Mouse (Mus musculus): ENCODE data around the gene BC003965.

The BC003965 gene

DNA sequence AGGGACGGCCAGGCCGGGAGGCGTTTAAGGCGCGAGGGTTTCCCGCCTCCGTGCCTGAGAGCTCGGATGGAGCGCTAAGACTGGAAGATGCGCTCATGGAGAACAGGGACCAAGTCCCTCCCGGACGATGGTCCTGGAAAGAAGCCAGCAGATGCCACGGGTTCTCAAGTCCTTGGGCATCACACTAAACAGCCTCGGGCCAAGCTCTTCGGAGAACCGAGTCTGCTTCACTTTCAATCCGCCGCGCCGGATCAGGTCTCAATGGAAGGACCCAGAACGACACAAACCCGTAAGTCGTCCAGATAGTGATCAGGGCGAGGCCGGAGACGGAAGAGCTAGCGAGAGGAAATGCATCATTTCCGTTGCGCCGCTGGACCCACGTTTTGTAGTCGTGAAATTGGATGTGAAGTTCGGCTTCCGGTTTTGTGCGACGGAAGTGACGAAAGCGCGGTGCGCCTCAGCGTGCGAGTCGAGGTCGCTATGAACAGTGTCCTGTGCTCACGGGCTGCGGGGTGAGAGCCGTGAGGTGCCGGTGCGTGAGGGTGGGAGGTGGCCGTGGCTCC, at the start of gene BC003965:
TSS of gene BC003965 (plus strand) at position 426 of the 563 bp plus-strand sequence.
- CTCF ChIA-PET, result no interaction called here

DNA sequence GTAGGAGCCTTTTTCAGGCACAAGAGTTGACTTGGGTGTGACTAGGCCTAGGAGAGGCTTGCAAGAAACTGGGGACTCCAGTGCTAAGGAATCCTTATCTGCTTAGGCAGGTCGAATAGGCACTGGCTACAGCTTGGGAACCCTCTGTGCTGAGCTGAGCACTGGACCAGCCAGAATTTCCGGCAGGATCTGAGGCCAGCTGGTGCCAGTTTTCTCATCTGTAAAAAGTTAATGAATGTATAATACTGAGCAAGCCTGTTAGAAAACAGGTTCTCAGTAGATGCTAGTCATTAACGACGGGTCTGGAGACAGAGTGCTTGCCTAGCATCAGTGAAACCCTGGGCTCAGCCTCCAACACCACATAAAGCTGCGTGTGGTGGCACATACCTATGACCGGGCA, 48.7 kb upstream of the BC003965 start:
- CTCF ChIA-PET, result no interaction called here

- CTCF ChIA-PET, result no interaction called here
These were observed 45.6 kb upstream of the BC003965 start for GRCm38 (mm10) chr17:25138803-25139202.

DNA sequence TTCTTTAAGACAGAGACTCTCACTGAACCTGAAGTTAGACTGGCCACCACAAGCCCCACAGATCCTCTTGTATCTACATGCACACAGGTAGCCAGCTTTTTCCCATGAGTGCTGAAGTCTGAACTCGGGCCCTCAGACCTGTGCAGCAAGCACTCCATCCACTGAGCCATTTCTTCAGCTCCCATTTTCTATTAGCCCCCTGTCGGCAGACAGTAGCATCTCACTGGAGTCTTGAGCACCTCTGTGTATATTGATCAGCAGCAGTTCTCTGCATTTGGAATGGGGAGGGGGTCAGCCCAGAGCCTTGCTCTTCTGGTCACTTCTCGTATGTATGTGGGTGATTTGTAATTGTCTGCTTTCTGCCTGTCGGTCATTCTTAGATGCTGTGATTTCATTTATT, 44.4 kb upstream of the BC003965 start:
- CTCF ChIA-PET, result no interaction called here

DNA sequence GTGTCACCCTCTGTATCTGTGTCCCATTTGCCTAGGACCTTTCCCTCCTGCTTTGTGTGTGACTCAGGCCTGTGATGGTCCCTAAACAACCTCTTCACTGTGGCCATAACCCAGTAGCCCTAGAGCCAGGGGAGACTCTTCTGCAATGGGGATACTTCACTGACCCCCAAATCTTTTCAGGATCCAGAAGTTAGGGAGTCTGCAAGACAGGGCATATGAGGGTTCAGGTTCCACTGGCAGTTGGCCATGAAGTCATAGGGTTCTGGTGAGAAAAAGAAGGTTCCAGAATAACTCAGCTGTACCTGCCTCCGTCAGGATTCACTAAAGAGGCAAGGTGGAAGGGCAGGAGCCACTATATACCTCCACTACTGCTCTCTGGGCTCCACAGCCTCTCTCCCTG, 22.2 kb upstream of the BC003965 start, which contains the start of gene Ccdc154:
TSS of gene Ccdc154 (plus strand) at position 301 of the 400 bp plus-strand sequence.
- CTCF ChIA-PET, result no interaction called here

- CTCF ChIA-PET, result no interaction called here
These were observed 21.0 kb upstream of the BC003965 start for GRCm38 (mm10) chr17:25163387-25163786.

- CTCF ChIA-PET, result no interaction called here
These were observed 19.6 kb upstream of the BC003965 start for GRCm38 (mm10) chr17:25164770-25165169.

- CTCF ChIA-PET, result no interaction called here
These were observed 18.2 kb upstream of the BC003965 start for GRCm38 (mm10) chr17:25165970-25166671.

- CTCF ChIA-PET, result no interaction called here
These were observed 14.6 kb upstream of the BC003965 start for GRCm38 (mm10) chr17:25169706-25170105.

DNA sequence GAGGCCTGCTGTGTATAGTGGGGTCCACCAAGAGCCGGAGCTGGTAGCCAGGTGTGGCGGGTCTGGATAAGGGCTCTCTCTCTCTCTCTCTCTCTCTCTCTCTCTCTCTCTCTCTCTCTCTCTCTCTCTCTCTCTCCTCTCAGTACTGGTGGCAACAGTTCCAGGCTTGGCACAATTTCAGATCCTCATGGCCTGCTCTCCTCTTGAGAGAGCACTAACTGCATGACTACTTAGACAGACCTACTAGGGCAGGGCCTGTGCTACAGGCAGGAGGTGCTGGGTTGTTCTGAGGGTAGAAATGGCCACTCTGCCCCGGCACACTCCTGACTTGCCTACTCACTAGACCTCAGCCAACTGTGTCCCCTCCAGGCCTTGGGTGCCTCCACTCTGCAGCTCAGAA, 11.8 kb upstream of the BC003965 start:
- CTCF ChIA-PET, result no interaction called here

DNA sequence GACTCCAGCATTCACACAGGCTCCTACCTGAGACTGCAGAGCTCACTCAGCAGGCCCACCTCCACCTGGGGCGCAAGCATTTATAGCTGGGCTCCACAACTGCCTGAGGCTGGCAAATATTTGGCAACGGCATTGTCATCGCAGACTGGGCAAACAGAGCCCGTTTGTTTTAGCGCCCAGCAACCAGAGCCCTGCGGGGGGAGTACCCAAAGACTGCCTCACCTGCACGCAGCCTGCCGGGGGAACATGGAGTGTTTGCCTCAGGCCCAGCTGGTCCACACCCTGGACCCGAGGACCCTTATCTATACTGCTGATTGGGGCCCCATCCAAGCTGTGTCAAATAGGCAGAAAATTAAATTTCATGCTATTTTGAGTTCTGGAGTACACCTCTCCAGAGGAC, 8.9 kb upstream of the BC003965 start, which contains the start of gene Gm38655:
TSS of gene Gm38655 (minus strand) at position 61 of the 400 bp plus-strand sequence.
- CTCF ChIA-PET, result no interaction called here

DNA sequence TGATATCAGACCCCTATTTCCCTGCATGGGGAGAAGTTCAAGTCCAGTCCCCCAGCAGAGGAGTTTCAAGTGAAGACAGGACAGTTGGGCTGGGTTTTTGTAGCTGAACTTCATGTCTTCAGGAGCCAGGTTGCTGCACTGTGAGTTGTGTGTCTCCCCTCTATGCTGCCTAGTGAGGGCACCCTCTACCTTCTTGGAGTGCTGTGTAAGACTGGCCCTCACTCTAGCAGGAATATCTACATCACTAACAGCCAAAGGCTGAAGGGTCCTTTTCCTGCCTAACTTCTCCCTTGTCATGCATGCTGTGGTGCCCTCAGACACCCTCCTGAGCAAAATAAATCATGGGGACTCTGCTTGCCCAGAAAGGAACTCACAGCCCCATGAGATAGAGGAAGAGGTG, 1.1 kb upstream of the BC003965 start:
- CTCF ChIA-PET, result no interaction called here

GRCm38 (mm10) chr17:25184961-25185360, 607 bp downstream of the BC003965 start:
- CTCF ChIA-PET, result no interaction called here

- CTCF ChIA-PET, result no interaction called here
These were observed 3.4 kb downstream of the BC003965 start for GRCm38 (mm10) chr17:25187784-25188149.

GRCm38 (mm10) chr17:25188150-25189031, 4.0 kb downstream of the BC003965 start, which contains the start of gene Unkl:
Unkl (plus strand) TSS chr17:25188397.
- CTCF ChIA-PET, result no interaction called here

DNA sequence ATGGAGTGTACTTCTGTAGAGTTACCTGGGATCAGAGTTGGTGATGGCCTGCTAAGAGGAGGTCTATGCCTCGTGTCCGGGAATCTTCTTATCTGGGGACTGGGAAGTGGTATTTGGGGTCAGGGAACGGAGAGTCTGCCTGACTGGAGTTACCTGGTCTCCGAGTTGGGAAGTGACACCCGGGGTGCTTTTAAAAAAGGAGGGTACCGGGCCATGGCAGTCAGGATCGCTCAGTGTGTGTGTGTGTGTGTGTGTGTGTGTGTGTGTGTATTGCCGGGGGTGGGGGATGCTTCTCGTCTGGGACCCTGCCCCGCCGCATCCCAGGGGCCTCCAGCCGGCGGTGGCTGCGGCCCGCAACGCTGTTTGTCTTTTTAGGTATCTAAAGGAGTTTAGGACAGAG, 4.7 kb downstream of the BC003965 start:
- CTCF ChIA-PET, result no interaction called here

- CTCF ChIA-PET, result no interaction called here
These were observed 18.0 kb downstream of the BC003965 start for GRCm38 (mm10) chr17:25202401-25202800.

DNA sequence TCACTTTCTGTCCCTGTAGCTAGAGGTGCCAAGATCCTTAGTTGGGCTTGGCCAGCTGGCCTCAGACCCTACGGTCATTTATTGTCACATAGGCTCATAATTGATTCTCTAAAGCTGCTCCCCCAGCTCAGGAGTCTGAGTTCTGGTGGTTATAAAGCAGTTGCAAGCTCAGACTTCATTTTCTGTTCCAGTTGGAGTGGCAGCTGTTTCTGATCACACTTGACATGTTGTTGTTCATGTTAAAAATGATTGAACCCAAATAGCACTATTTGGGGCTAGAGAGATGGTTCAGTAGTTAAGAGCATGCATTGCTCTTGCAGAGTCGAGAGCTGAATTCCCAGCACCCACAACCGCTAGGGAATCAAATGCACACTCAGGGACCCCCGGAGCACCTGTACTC, 25.7 kb downstream of the BC003965 start:
- CTCF ChIA-PET, result no interaction called here

DNA sequence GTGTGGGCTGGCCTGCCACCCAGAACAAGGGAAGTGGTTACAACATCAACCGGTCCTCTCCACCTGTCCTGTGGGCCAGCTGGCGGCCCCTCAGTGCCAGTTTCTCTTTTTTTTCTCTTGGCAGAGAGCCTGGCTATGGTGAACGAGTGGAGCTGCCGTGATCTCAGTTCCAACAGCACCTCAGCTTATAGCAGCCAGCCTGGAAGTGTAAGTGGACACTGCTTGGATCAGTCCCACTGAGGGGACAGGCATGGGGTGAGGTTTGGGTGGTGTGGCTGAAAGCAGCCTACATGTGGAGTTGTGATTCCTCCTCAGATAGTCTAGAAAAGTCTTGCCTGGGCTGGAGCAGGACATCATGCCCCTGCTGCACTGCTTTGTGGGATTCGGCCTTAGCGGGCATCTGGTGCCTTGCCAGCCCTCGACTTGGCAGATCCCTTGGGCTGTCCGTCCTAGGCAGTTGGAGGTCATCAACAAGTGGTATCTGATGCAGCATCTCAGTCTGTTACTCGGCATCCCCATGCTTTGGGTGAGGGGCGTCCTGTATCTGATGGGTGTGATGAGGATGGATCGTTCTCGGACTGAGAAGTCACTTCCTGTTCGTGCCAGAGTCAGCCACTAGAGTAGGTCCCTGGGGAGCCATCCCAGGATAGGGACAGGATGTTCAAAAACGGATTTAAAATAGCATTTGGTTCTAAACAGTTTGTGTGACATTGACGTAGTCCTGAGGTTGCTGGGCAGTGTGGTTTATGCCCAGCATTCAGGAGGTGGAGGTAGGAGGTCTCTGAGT, 26.5 kb downstream of the BC003965 start:
- CTCF ChIA-PET, result no interaction called here

DNA sequence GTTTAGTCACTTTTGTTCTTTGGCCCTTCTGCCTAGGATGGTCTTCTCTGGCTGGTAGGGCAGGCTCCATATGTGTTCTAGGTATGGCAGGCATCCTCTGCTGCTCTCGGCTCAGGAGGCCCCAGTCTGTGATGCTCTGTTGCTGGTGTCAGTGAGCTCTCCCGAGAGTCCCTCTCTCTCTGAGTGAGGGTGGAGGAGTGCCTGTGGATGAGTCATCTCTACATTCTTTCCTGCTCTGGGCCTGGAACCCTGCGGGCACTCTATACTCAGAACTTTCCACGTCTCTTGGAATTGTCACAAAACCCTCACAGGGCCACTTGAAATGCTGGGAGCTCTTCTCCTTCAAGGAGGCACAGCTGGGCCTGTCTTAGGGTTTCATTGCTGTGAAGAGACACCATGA, 27.4 kb downstream of the BC003965 start:
- CTCF ChIA-PET, result no interaction called here

DNA sequence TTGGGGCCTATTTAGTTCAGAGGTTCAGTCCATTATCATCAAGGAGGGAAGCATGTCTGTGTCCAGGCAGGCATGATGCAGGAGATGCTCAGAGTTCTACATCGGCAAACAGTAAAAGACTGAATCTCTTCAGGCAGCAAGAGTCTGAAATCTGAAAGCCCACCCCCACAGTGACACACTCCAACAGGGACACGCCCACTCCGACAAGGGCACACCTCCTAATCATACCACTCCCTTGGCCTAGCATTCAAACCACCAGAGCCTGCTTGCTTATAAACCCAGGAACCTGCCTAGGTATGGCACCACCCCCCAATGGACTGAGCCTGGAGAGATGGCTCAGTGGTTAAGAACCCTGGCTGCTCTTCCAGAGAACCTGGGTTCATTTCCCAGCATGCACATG, 31.1 kb downstream of the BC003965 start:
- CTCF ChIA-PET, result no interaction called here

DNA sequence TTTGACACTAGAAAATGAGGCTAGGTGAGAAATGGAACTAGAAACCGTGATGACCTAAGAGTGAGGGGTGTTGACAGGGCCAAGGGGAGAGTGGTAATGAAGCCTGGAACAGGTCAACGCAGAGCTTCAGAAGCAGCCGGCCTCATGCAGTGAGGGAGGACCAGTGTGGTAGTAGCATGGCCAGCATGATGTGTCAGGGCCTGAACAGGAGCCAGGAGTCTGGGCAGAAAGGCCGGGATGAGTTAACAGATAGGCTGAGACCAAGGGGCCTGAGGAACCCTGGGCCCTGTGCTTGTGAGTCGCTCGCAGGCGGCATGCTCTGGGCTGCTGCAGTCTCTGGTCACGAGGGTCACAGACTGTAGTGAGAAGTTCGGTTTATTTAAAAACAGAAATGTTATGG, 34.6 kb downstream of the BC003965 start:
- CTCF ChIA-PET, result no interaction called here

Measured in spleen, embryonic (tissue).